In genomic region chr2:155279163-155279562, GRCm38 (mm10) we compare ENCODE assay signal across 10 mouse cellular contexts.
"Had no signal": no experiment of that assay in that cellular context is flagged by ENCODE, and none has a peak within 500 bp of the region (broad histone marks: within the 10 kb centered on the region; RNA-seq: fewer than 3 reads in every experiment).

No protein-coding gene starts in this region.

- H3K27me3 ChIP-seq: liver, embryonic 15.5 days; midbrain, embryonic 13.5 days; neural tube, embryonic 15.5 days had no signal

- DNase-seq: kidney, postnatal 14 days; lung, adult 2 months; lung, postnatal 36 days; right cerebral cortex, adult 18-20 months had no signal

- ATAC-seq: lung, postnatal 0 days; midbrain, embryonic 13.5 days had no signal

- H3K9ac ChIP-seq: liver, embryonic 15.5 days; midbrain, embryonic 13.5 days; neural tube, embryonic 15.5 days had no signal

- H3K4me3 ChIP-seq: limb, embryonic 10.5 days; liver, embryonic 15.5 days; midbrain, embryonic 13.5 days; neural tube, embryonic 15.5 days had no signal

- H3K27ac ChIP-seq: limb, embryonic 10.5 days; liver, embryonic 15.5 days; midbrain, embryonic 13.5 days; neural tube, embryonic 15.5 days; stomach, postnatal 0 days had no signal
